Mouse (Mus musculus) ES-Bruce4 (cell line): ENCODE results near the gene Cpped1.

Experiments
- CTCF ChIP-seq: IDR thresholded peaks from one replicate; pipeline ENCODE4 v1.8.1; 2011; ENCODE audit warnings: low read depth, low read length
- EP300 ChIP-seq: IDR thresholded peaks from 2 replicates; pipeline ENCODE4 v1.6.1; 2011; ENCODE audit warnings: low read depth, low read length; ENCODE audit not compliant: insufficient read depth

GRCm38 (mm10) chr16:11910801-11911200 is 1.6 kb upstream of the Cpped1 start:
- TF ChIP-seq CTCF (no peak), EP300 (no peak)
